Mouse (Mus musculus) adrenal gland, adult 8-10 months (tissue): ENCODE measurements around the gene Hpgds. TPM values are rescaled to one million over a fixed set of nuclear protein-coding genes. Genes with fewer than 3 reads are reported as not detected.

Source experiments
- total RNA-seq, 4 experiments: library from RNA; stranded (reverse); gene quantifications; 2 replicates each; pipeline ENCODE4 v1.2.4; 2022

Gene Hpgds
- total RNA-seq, 4 experiments from 2014 or later = 2.0 to 6.1 (median 3.9) TPM

Other genes starting within 250 kb of the Hpgds start
- 10 to 100 TPM; 31.8 to 45.6 (median 38.9) TPM for gene Smarcad1, start 102.3 kb downstream of the Hpgds start, total RNA-seq
- not detected for gene C130060K24Rik, start 236.2 kb upstream of the Hpgds start, total RNA-seq